Mouse (Mus musculus): ENCODE data around the gene Sox5. TPM values are rescaled to one million over a fixed set of nuclear protein-coding genes. Genes with fewer than 3 reads are reported as not detected.

Sox5 gene
- polyA plus RNA-seq, 1 experiment from 2014 or later = 4.2 TPM

- no peaks in the 10 kb centered on the region for H3K4me1 ChIP-seq (replicated peaks)
- H3K9me3 ChIP-seq (replicated peaks) = no peaks in the 10 kb centered on the region
- no peak overlapping the region for H3K4me3 ChIP-seq (replicated peaks)
- H3K9ac ChIP-seq = no peak overlapping the region
- no peaks in the 10 kb centered on the region for H3K27me3 ChIP-seq
- no peaks in the 10 kb centered on the region for H3K36me3 ChIP-seq (replicated peaks)
- no peak overlapping the region for H3K4me2 ChIP-seq
- 76% methylated on average over 15 of the region's 15 CpGs for WGBS (ENCODE audit: insufficient replicate concordance)
- no peak for ATAC-seq (ENCODE audit: insufficient read depth)
- H3K27ac ChIP-seq (replicated peaks) = no peak overlapping the region
Observed at GRCm38 (mm10) chr6:143859535-143859934, 922.2 kb downstream of the Sox5 start.

GRCm38 (mm10) chr6:143858551-143858950 lies 923.2 kb downstream of the Sox5 start:
- Histone ChIP-seq H3K4me1 (replicated peaks) (no peaks in the 10 kb centered on the region), H3K9ac (no peak overlapping the region), H3K4me2 (no peak overlapping the region), H3K27me3 (no peaks in the 10 kb centered on the region), H3K36me3 (replicated peaks) (no peaks in the 10 kb centered on the region), H3K27ac (replicated peaks) (no peak overlapping the region), H3K9me3 (replicated peaks) (no peaks in the 10 kb centered on the region), H3K4me3 (replicated peaks) (no peak overlapping the region)
- 82% methylated on average over 2 of the region's 2 CpGs for WGBS (ENCODE audit: insufficient replicate concordance)
- ATAC-seq (ENCODE audit: insufficient read depth) = no peak

GRCm38 (mm10) chr6:143857376-143857775 lies 924.4 kb downstream of the Sox5 start:
- ATAC-seq (ENCODE audit: insufficient read depth) = no peak
- Histone ChIP-seq H3K27me3 (no peaks in the 10 kb centered on the region), H3K4me3 (replicated peaks) (no peak overlapping the region), H3K9ac (no peak overlapping the region), H3K4me1 (replicated peaks) (no peaks in the 10 kb centered on the region), H3K9me3 (replicated peaks) (no peaks in the 10 kb centered on the region), H3K27ac (replicated peaks) (no peak overlapping the region), H3K4me2 (no peak overlapping the region), H3K36me3 (replicated peaks) (no peaks in the 10 kb centered on the region)
- 70% methylated on average over 7 of the region's 7 CpGs for WGBS (ENCODE audit: insufficient replicate concordance)

GRCm38 (mm10) chr6:143855421-143855820 lies 926.4 kb downstream of the Sox5 start:
- no peak overlapping the region for H3K27ac ChIP-seq (replicated peaks)
- no peak for ATAC-seq (ENCODE audit: insufficient read depth)
- H3K9me3 ChIP-seq (replicated peaks) = no peaks in the 10 kb centered on the region
- no peaks in the 10 kb centered on the region for H3K27me3 ChIP-seq
- WGBS (ENCODE audit: insufficient replicate concordance) = 32% methylated on average over 12 of the region's 12 CpGs
- no peak overlapping the region for H3K9ac ChIP-seq
- no peaks in the 10 kb centered on the region for H3K4me1 ChIP-seq (replicated peaks)
- H3K4me2 ChIP-seq = no peak overlapping the region
- no peak overlapping the region for H3K4me3 ChIP-seq (replicated peaks)
- no peaks in the 10 kb centered on the region for H3K36me3 ChIP-seq (replicated peaks)

GRCm38 (mm10) chr6:143854031-143854430 lies 927.7 kb downstream of the Sox5 start:
- Histone ChIP-seq H3K4me2 (no peak overlapping the region), H3K9me3 (replicated peaks) (no peaks in the 10 kb centered on the region), H3K4me1 (replicated peaks) (no peaks in the 10 kb centered on the region), H3K9ac (no peak overlapping the region), H3K4me3 (replicated peaks) (no peak overlapping the region), H3K27me3 (no peaks in the 10 kb centered on the region), H3K27ac (replicated peaks) (no peak overlapping the region), H3K36me3 (replicated peaks) (no peaks in the 10 kb centered on the region)
- 79% methylated on average over 3 of the region's 3 CpGs for WGBS (ENCODE audit: insufficient replicate concordance)
- ATAC-seq (ENCODE audit: insufficient read depth) = no peak

GRCm38 (mm10) chr6:143845761-143846160 lies 936.0 kb downstream of the Sox5 start:
- Histone ChIP-seq H3K27ac (replicated peaks) (no peak overlapping the region), H3K9ac (no peak overlapping the region), H3K4me3 (replicated peaks) (no peak overlapping the region), H3K4me2 (no peak overlapping the region), H3K9me3 (replicated peaks) (no peaks in the 10 kb centered on the region), H3K27me3 (no peaks in the 10 kb centered on the region), H3K4me1 (replicated peaks) (peaks cover 25% of the 10 kb centered on the region), H3K36me3 (replicated peaks) (no peaks in the 10 kb centered on the region)
- ATAC-seq (ENCODE audit: insufficient read depth) = no peak

GRCm38 (mm10) chr6:143844701-143844970 lies 937.1 kb downstream of the Sox5 start:
- H3K4me3 ChIP-seq (replicated peaks) = no peak overlapping the region
- peak overlapping the region; percentile 29; the same call in 1 of the 2 replicates for H3K27ac ChIP-seq (replicated peaks)
- no peak for ATAC-seq (ENCODE audit: insufficient read depth)
- H3K4me2 ChIP-seq = no peak overlapping the region
- H3K9ac ChIP-seq = no peak overlapping the region
- WGBS (ENCODE audit: insufficient replicate concordance) = 65% methylated on average over 3 of the region's 3 CpGs
- no peaks in the 10 kb centered on the region for H3K9me3 ChIP-seq (replicated peaks)
- H3K36me3 ChIP-seq (replicated peaks) = no peaks in the 10 kb centered on the region
- H3K27me3 ChIP-seq = no peaks in the 10 kb centered on the region
- peaks cover 25% of the 10 kb centered on the region for H3K4me1 ChIP-seq (replicated peaks)

GRCm38 (mm10) chr6:143843933-143844700 lies 937.7 kb downstream of the Sox5 start:
- Histone ChIP-seq H3K4me1 (replicated peaks) (peaks cover 25% of the 10 kb centered on the region), H3K9me3 (replicated peaks) (no peaks in the 10 kb centered on the region), H3K27ac (replicated peaks) (peak overlapping the region; percentile 29; the same call in 1 of the 2 replicates), H3K9ac (no peak overlapping the region), H3K27me3 (no peaks in the 10 kb centered on the region), H3K4me3 (replicated peaks) (no peak overlapping the region), H3K36me3 (replicated peaks) (no peaks in the 10 kb centered on the region), H3K4me2 (peak overlapping the region; percentile 27)
- WGBS (ENCODE audit: insufficient replicate concordance) = 52% methylated on average over 10 of the region's 10 CpGs
- ATAC-seq (ENCODE audit: insufficient read depth) = peak; percentile 82

- peak; percentile 77 for ATAC-seq (ENCODE audit: insufficient read depth)
- no peak overlapping the region for H3K4me3 ChIP-seq (replicated peaks)
- no peak overlapping the region for H3K27ac ChIP-seq (replicated peaks)
- no peaks in the 10 kb centered on the region for H3K27me3 ChIP-seq
- WGBS (ENCODE audit: insufficient replicate concordance) = 42% methylated on average over 7 of the region's 7 CpGs
- no peak overlapping the region for H3K4me2 ChIP-seq
- H3K4me1 ChIP-seq (replicated peaks) = peaks cover 32% of the 10 kb centered on the region
- no peak overlapping the region for H3K9ac ChIP-seq
- no peaks in the 10 kb centered on the region for H3K36me3 ChIP-seq (replicated peaks)
- no peaks in the 10 kb centered on the region for H3K9me3 ChIP-seq (replicated peaks)
Observed at GRCm38 (mm10) chr6:143841954-143842353, 939.8 kb downstream of the Sox5 start.

GRCm38 (mm10) chr6:143841109-143841638 lies 940.6 kb downstream of the Sox5 start:
- H3K4me2 ChIP-seq = no peak overlapping the region
- no peaks in the 10 kb centered on the region for H3K27me3 ChIP-seq
- no peaks in the 10 kb centered on the region for H3K9me3 ChIP-seq (replicated peaks)
- peaks cover 32% of the 10 kb centered on the region for H3K4me1 ChIP-seq (replicated peaks)
- H3K9ac ChIP-seq = no peak overlapping the region
- no peak overlapping the region for H3K4me3 ChIP-seq (replicated peaks)
- no peak for ATAC-seq (ENCODE audit: insufficient read depth)
- 66% methylated on average over 15 of the region's 15 CpGs for WGBS (ENCODE audit: insufficient replicate concordance)
- no peaks in the 10 kb centered on the region for H3K36me3 ChIP-seq (replicated peaks)
- no peak overlapping the region for H3K27ac ChIP-seq (replicated peaks)

- no peak overlapping the region for H3K9ac ChIP-seq
Observed at GRCm38 (mm10) chr6:143838384-143839076, 943.2 kb downstream of the Sox5 start.

More at GRCm38 (mm10) chr6:143838384-143839076, 943.2 kb downstream of the Sox5 start:
- WGBS (ENCODE audit: insufficient replicate concordance) = 48% methylated on average over 9 of the region's 9 CpGs
- no peak for ATAC-seq (ENCODE audit: insufficient read depth)
- H3K36me3 ChIP-seq (replicated peaks) = no peaks in the 10 kb centered on the region
- H3K27ac ChIP-seq (replicated peaks) = no peak overlapping the region
- peaks cover 22% of the 10 kb centered on the region for H3K4me1 ChIP-seq (replicated peaks)
- H3K4me2 ChIP-seq = no peak overlapping the region
- no peaks in the 10 kb centered on the region for H3K9me3 ChIP-seq (replicated peaks)
- H3K27me3 ChIP-seq = no peaks in the 10 kb centered on the region
- no peak overlapping the region for H3K4me3 ChIP-seq (replicated peaks)

Measured in liver, embryonic 15.5 days (tissue).